13 mouse cellular contexts compared by ENCODE assay signal in the genomic region with DNA sequence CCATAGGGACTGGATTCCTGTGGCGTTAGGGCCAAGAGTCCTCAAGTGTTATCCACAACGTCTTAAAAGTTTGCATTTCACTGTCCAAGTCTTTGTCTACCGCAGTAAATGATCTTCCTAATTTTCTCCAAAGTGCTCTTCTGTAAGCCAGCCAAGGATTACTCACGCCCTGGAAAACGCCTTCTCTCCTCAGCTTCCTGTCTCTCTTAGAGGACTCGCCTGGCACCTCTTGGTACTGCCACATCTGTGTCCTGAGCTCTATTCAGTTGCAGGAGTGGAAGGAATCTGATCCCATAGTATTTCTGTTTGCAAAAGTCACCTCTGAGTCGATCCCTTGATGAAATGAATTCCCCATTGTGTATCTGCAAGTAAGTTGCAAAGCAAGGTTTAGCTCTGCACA.
"Had no signal": no experiment of that assay in that cellular context is flagged by ENCODE, and none has a peak within 500 bp of the region (broad histone marks: within the 10 kb centered on the region; RNA-seq: fewer than 3 reads in every experiment).

No protein-coding gene starts in this region.

- H3K27ac ChIP-seq: kidney, postnatal 0 days; liver, embryonic 15.5 days; midbrain, embryonic 13.5 days; neural tube, embryonic 12.5 days; stomach, postnatal 0 days had no signal

- H3K4me3 ChIP-seq: liver, embryonic 15.5 days; midbrain, embryonic 13.5 days; neural tube, embryonic 12.5 days had no signal

- H3K9me3 ChIP-seq: liver, embryonic 15.5 days; midbrain, embryonic 13.5 days; neural tube, embryonic 12.5 days had no signal

- H3K36me3 ChIP-seq: liver, embryonic 15.5 days; midbrain, embryonic 13.5 days; neural tube, embryonic 12.5 days had no signal

- H3K27me3 ChIP-seq: liver, embryonic 15.5 days; midbrain, embryonic 13.5 days; neural tube, embryonic 12.5 days had no signal

- H3K4me1 ChIP-seq: liver, embryonic 15.5 days; midbrain, embryonic 13.5 days; neural tube, embryonic 12.5 days had no signal

- DNase-seq: kidney, adult 8-10 months; kidney, postnatal 36 days; layer of hippocampus, adult 9-11 months; layer of hippocampus, postnatal 36 days; left cerebral cortex, postnatal 4 days; lung, adult 2 months; lung, postnatal 14 days; right cerebral cortex, postnatal 25 days had no signal
